Mouse (Mus musculus) G1E (cell line): ENCODE data around the gene Actb. TPM values are rescaled to one million over a fixed set of nuclear protein-coding genes. Genes with fewer than 3 reads are reported as not detected.
A peak's percentile ranks its signal among the peaks of the same experiment; 100 is the strongest.

Source experiments
- ATAC-seq: 2 replicates; pipeline ENCODE4 v1.8.0; 2016; ENCODE audit warnings: mild to moderate bottlenecking; ENCODE audit not compliant: insufficient number of reproducible peaks, poor library complexity, low FRiP score, severe bottlenecking; ENCODE audit errors: extremely low read depth
- DNase-seq: peaks from one replicate; pipeline ENCODE4 v3.0.0; 2012; ENCODE audit warnings: low spot score
- H3K27me3 ChIP-seq: 2 replicates; pipeline ENCODE4 v1.6.1; 2012; ENCODE audit warnings: mild to moderate bottlenecking, low read length, inconsistent platforms; ENCODE audit not compliant: insufficient read depth
- H3K36me3 ChIP-seq: replicated peaks from 2 replicates; pipeline ENCODE3; 2012; ENCODE audit warnings: mild to moderate bottlenecking, inconsistent platforms
- H3K4me1 ChIP-seq: 2 replicates; pipeline ENCODE4 v1.6.1; 2012; ENCODE audit warnings: low read depth, low read length, inconsistent platforms, mixed read lengths; ENCODE audit not compliant: insufficient read depth
- H3K4me3 ChIP-seq: 2 replicates; pipeline ENCODE4 v1.5.1; 2012; ENCODE audit warnings: low read depth, mild to moderate bottlenecking, inconsistent platforms, low read length, moderate library complexity, mixed read lengths
- H3K9me3 ChIP-seq: replicated peaks from 2 replicates; pipeline ENCODE4 v1.6.1; 2012; ENCODE audit warnings: inconsistent platforms
- CTCF ChIP-seq: IDR thresholded peaks from 2 replicates; pipeline ENCODE4 v1.5.1; 2012; ENCODE audit warnings: low read depth, low read length, inconsistent platforms, mixed read lengths
- GATA1 ChIP-seq: IDR thresholded peaks from 2 replicates; pipeline ENCODE4 v1.6.1; 2012; ENCODE audit warnings: borderline replicate concordance, low read length, inconsistent platforms, mixed read lengths
- GATA2 ChIP-seq: IDR thresholded peaks from 2 replicates; pipeline ENCODE4 v1.6.1; 2012; ENCODE audit warnings: low read depth, low read length, inconsistent platforms, borderline replicate concordance
- POLR2AphosphoS5 ChIP-seq: IDR thresholded peaks from 2 replicates; pipeline ENCODE4 v1.6.1; 2012; ENCODE audit warnings: low read depth, low read length, inconsistent platforms; ENCODE audit not compliant: insufficient replicate concordance
- TAL1 ChIP-seq: conservative IDR thresholded peaks from 2 replicates; pipeline ENCODE4 v1.6.1; 2012; ENCODE audit warnings: low read depth, low read length, inconsistent platforms, mixed read lengths
- polyA plus RNA-seq: library from polyadenylated mRNA; stranded (reverse); fragments of >175 nt; gene quantifications from 2 replicates; pipeline ENCODE4 v1.2.3, GENCODE M21; 2012
- total RNA-seq, 2 experiments: library from RNA; stranded (forward) in 1 of 2; stranded (reverse) in 1 of 2; fragments of 200-1000 nt in 1 of 2; fragments of >200 nt in 1 of 2; fragmentation: Nextera tagmentation in 1 of 2; gene quantifications; 2 replicates each; pipeline ENCODE4 v1.2.3; 2014 to 2017

Gene Actb
- total and polyA plus RNA-seq, 3 experiments = 3,214 to 5,110 (median 4,919) TPM

DNA sequence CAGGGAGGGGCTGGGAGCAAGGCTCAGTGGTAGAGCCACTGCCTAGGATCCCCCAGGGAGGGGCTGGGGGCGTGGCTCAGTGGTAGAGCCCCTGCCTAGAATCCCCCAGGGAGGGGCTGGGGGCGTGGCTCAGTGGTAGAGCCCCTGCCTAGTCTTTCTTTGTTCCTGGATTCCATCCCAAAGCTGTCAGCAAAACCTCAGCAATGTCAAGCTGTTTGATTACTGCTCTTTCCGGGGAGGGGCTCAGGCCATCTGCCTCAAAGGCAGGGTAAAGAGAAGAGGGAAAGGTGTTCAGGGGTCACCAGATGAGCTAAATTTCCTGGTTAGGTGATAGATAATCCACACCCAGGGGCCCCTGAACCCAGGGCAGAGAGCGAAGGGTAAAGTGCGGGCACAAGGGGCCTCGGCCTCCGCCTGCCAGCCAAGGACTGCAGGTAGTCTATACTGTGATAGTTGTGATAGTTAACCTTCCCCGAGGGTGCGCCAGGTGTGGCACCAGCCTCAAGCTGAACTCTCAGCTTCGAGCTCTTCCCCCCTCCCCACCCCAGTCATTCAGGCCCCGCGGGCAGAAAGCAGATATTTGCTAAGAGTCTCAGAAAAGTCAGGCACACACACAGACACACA lies 17.9 kb upstream of the Actb start:
- Histone ChIP-seq H3K27me3 (no peaks in the 10 kb centered on the region), H3K4me1 (peaks cover 94% of the 10 kb centered on the region), H3K9me3 (no peaks in the 10 kb centered on the region; the same call in 1 of the 2 replicates), H3K36me3 (no peaks in the 10 kb centered on the region), H3K4me3 (no peak overlapping the region)
- no peak for DNase-seq
- ATAC-seq = no peak
- TF ChIP-seq CTCF = no peak
- TF ChIP-seq GATA2 = no peak
- no peak for TF ChIP-seq POLR2AphosphoS5

DNA sequence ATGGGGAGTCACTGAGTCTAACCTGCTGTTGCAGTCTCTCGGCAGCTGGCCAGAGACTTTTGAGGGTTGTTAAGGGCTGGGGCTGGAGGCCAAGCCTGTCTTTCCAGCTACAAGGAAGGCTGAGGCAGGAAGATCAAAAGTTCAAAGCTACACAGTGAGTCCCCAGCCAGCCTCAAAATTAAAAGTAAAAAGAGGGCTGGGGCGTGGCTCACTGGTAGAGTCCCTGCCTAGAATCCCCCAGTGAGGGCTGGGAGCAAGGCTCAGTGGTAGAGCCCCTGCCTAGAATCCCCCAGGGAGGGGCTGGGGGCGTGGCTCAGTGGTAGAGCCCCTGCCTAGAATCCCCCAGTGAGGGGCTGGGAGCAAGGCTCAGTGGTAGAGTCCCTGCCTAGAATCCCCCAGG lies 17.2 kb upstream of the Actb start:
- no peaks in the 10 kb centered on the region for H3K36me3 ChIP-seq
- H3K9me3 ChIP-seq = no peaks in the 10 kb centered on the region
- no peak overlapping the region; the same call in 1 of the 2 replicates for H3K4me3 ChIP-seq
- no peak for ATAC-seq
- H3K4me1 ChIP-seq = peaks cover 92% of the 10 kb centered on the region
- no peaks in the 10 kb centered on the region for H3K27me3 ChIP-seq
- TF ChIP-seq POLR2AphosphoS5 = no peak
- TF ChIP-seq GATA2 = no peak
- DNase-seq = no peak

DNA sequence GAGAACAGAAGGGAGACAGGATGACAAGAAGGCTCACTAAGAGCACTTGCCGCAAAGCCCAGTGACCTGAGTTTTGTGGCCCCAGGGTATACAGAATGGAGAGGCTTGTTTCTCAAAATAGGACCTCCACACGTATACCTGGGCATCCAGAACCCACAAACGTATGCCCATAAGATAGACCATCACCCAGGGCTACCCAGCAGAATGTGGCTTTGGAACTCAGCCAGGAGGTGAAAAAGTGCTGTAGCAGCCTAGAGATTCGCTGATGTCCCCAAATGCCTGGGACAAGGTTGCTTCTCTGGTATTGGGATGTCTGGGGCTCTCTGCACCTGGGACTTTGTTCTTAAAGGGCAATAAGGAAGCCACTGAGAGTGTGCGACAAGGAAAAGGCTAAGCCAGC lies 15.7 kb upstream of the Actb start:
- TF ChIP-seq GATA2 (no peak), TAL1 (no peak), GATA1 (no peak), POLR2AphosphoS5 (no peak), CTCF (no peak)
- Histone ChIP-seq H3K9me3 (peaks cover 2% of the 10 kb centered on the region; the same call in 1 of the 2 replicates), H3K36me3 (no peaks in the 10 kb centered on the region), H3K27me3 (no peaks in the 10 kb centered on the region), H3K4me1 (peaks cover 79% of the 10 kb centered on the region), H3K4me3 (no peak overlapping the region)
- DNase-seq (no peak), ATAC-seq (no peak)

DNA sequence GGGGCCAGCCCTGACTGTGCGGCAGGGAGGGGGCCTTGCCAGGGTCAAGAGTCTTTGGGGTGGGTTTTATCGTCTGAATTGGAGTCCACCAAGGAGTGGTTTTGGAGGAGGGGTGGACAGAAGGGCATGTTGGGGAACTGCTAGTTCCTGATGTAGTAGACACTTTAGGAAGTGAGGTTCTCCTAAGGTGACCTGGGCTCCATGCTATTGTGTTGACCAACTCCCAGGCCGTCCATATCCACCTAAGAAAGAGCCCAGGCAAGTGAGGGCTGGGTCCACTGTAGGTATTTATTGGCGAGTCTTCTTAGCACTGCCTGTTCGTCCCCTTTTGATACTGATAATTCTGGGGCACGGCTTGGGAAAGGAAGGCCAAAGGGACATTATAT lies 14.5 kb upstream of the Actb start:
- ATAC-seq = peak; percentile 12; the same call in 1 of the 2 replicates
- DNase-seq = no peak
- TF ChIP-seq GATA1 (no peak), CTCF (no peak), POLR2AphosphoS5 (no peak), GATA2 (no peak), TAL1 (no peak)
- Histone ChIP-seq H3K4me3 (peak overlapping the region; percentile 63; the same call in 1 of the 2 replicates), H3K36me3 (no peaks in the 10 kb centered on the region), H3K4me1 (peaks cover 68% of the 10 kb centered on the region), H3K27me3 (no peaks in the 10 kb centered on the region), H3K9me3 (peaks cover 2% of the 10 kb centered on the region; the same call in 1 of the 2 replicates)

DNA sequence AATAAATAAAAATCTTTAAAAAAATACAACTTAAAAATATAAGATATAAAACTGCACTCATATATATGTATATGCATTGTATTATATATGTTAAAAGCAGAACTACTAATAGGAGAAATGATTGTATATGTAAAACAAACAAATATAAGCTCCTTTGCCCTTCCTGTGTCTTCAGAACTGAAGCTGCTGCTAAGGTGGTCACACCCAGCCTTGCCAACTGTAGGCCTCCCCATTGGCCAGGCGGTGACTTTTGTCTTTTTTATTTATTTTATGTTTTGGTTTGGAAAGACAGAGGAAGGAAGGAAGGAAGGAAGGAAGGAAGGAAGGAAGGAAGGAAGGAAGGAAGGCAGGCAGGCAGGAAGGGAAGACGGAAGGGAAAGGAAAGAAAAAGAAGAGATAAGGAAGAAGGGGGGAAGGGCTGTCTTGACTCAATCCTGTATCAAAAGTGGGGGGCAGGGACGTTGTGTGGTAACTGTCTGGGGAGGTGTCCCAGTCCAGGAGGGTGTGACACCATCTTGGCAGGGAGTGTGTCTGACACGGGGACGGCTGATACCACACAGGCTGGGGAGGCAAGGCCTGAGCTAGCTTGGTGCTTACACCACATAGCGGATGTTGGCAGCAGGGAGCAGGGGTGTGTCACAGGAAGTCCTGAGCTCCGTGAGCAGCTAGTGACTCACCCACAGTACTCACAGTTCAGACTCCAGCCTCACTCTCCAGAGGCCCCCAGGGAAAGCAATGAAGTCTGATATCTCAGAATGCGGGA lies 13.9 kb upstream of the Actb start:
- TF ChIP-seq CTCF (no peak), GATA2 (no peak), GATA1 (no peak), TAL1 (no peak), POLR2AphosphoS5 (no peak)
- no peaks in the 10 kb centered on the region for H3K36me3 ChIP-seq
- H3K4me3 ChIP-seq = peak overlapping the region; percentile 63; the same call in 1 of the 2 replicates
- peaks cover 2% of the 10 kb centered on the region; the same call in 1 of the 2 replicates for H3K9me3 ChIP-seq
- peaks cover 62% of the 10 kb centered on the region for H3K4me1 ChIP-seq
- DNase-seq (peak; percentile 89), ATAC-seq (peak; percentile 99)
- H3K27me3 ChIP-seq = no peaks in the 10 kb centered on the region

DNA sequence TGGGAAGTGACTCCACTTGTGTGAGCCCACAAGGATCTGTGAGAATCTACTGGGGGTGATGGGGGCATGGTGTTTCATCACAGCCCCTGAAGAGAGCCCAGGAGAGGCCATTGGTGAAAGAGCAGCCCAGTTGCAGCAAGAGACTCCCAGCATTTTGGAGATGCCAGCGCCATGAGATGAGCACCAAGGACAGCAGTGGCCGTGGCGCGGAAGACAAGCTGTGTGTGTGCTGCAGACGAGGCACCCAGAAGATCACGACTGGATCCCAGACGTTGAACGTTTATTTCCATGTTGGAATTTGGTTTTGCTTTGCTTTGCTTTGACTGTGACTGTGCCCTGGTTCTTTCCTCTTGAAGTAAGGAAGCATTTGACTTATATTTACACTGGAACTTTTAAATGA lies 10.8 kb upstream of the Actb start:
- Histone ChIP-seq H3K9me3 (peaks cover 2% of the 10 kb centered on the region; the same call in 1 of the 2 replicates), H3K4me3 (no peak overlapping the region), H3K36me3 (no peaks in the 10 kb centered on the region), H3K4me1 (peaks cover 48% of the 10 kb centered on the region), H3K27me3 (no peaks in the 10 kb centered on the region)
- ATAC-seq = no peak
- DNase-seq = no peak
- TF ChIP-seq GATA1 (no peak), TAL1 (no peak), CTCF (no peak), POLR2AphosphoS5 (no peak), GATA2 (no peak)
